Mouse (Mus musculus): ENCODE measurements at regions not wholly inside any gene's neighbourhood (a gene's known extent, or its start where the extent isn't known, plus 50 kb on each side); places are given as distances from the start of the nearest gene placed in this dataset.

- H3K4me1 ChIP-seq: no peaks in the 10 kb centered on the region
- H3K27ac ChIP-seq: no peak overlapping the region
- no peaks in the 10 kb centered on the region for H3K36me3 ChIP-seq
- no peak overlapping the region for H3K9ac ChIP-seq
- no peak overlapping the region for H3K4me3 ChIP-seq (replicated peaks)
- no peak for ATAC-seq (ENCODE audit: insufficient read depth, low FRiP score, low read depth)
- H3K9me3 ChIP-seq: no peaks in the 10 kb centered on the region
- 83% methylated on average over 5 of the region's 5 CpGs for WGBS
- no peaks in the 10 kb centered on the region for H3K27me3 ChIP-seq (replicated peaks)
- no peak overlapping the region for H3K4me2 ChIP-seq
These were observed 185.6 kb upstream of the Arhgap24 start for GRCm38 (mm10) chr5:102295564-102295963.

DNA sequence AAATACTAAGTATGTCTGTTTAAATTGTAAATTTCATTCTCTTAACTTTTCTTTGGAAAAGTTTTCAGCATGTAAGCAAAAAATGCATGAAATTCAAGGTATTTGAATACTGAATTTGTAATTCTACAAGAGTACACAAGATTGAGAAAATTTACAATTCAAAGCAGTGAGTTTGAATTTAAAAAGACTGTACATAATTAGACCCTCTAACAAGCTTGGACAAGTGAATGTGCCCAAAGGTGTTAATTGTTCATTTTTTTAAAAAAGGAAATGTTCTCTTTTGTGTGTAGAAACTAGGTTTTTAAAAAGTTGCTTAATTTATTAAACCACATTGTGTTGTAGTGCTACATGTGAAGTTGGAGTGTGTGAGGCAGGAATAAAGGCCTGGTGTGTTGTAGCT lies 174.9 kb upstream of the Arhgap24 start:
- no peak overlapping the region for H3K4me3 ChIP-seq (replicated peaks)
- no peak overlapping the region for H3K27ac ChIP-seq
- no peaks in the 10 kb centered on the region for H3K4me1 ChIP-seq
- no peaks in the 10 kb centered on the region for H3K27me3 ChIP-seq (replicated peaks)
- no peak overlapping the region for H3K9ac ChIP-seq
- no peak overlapping the region for H3K4me2 ChIP-seq
- no peaks in the 10 kb centered on the region for H3K36me3 ChIP-seq
- H3K9me3 ChIP-seq: no peaks in the 10 kb centered on the region
- no peak for ATAC-seq (ENCODE audit: insufficient read depth, low FRiP score, low read depth)

DNA sequence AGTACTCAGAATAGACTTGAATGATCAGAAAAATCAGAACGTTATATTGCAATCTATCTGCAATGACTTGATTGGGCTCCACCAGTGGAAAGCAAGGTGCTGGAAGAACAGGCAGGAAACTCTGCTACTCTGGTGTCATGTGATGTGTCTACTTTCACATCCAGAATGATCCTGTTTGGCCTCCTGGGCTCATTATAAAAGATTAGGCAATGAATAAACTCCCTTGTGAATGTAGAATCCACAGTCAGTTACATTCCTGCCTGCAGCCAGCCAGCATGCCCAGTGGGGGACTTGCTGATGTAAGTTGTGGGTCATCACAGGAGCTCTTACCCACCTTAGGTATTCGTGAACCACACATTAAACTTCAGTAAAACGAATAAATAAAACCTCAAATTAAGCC lies 174.5 kb upstream of the Arhgap24 start:
- no peak for ATAC-seq (ENCODE audit: insufficient read depth, low FRiP score, low read depth)
- H3K9ac ChIP-seq: no peak overlapping the region
- 79% methylated on average over 3 of the region's 3 CpGs for WGBS

GRCm38 (mm10) chr5:102311570-102311969 lies 169.6 kb upstream of the Arhgap24 start:
- H3K4me1 ChIP-seq: no peaks in the 10 kb centered on the region
- no peak overlapping the region for H3K4me3 ChIP-seq (replicated peaks)
- H3K4me2 ChIP-seq: no peak overlapping the region
- no peaks in the 10 kb centered on the region for H3K36me3 ChIP-seq
- no peak overlapping the region for H3K27ac ChIP-seq
- no peak for ATAC-seq (ENCODE audit: insufficient read depth, low FRiP score, low read depth)
- H3K9ac ChIP-seq: no peak overlapping the region
- no peaks in the 10 kb centered on the region for H3K27me3 ChIP-seq (replicated peaks)
- H3K9me3 ChIP-seq: no peaks in the 10 kb centered on the region

More for the DNA sequence above, 174.5 kb upstream of the Arhgap24 start:
- Histone ChIP-seq H3K4me2 (no peak overlapping the region), H3K4me1 (no peaks in the 10 kb centered on the region), H3K27me3 (replicated peaks) (no peaks in the 10 kb centered on the region), H3K4me3 (replicated peaks) (no peak overlapping the region), H3K36me3 (no peaks in the 10 kb centered on the region), H3K27ac (no peak overlapping the region), H3K9me3 (no peaks in the 10 kb centered on the region)

DNA sequence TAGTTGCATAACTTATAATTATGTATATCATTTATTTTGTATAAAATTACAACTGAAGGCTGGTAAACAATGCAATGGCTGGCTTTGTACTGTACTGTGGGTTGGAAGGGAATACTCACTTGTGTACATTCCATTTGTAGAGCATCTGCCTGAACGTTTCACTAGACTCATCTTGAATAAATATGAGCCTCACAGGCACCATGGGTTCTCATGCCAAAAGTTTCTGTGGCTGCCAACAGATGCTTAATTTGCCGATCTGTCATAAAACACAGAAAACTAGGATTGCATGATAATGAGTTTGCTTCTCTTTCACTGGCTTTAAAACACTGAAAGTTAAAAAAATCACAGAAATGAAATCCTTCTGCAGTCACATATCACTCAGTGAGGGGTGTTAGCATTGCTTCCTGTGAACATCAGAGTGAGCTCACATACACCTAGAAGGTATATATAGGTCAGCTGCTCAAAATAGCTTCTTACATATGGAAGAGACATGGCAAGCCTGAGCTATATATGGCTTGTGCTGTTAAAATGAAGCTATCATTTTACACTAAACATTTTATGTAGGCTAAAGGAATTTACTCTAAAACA lies 152.9 kb upstream of the Arhgap24 start:
- Histone ChIP-seq H3K27ac (no peak overlapping the region), H3K4me2 (no peak overlapping the region), H3K4me3 (replicated peaks) (no peak overlapping the region), H3K36me3 (no peaks in the 10 kb centered on the region), H3K9me3 (no peaks in the 10 kb centered on the region), H3K4me1 (no peaks in the 10 kb centered on the region), H3K9ac (no peak overlapping the region), H3K27me3 (replicated peaks) (no peaks in the 10 kb centered on the region)
- ATAC-seq (ENCODE audit: insufficient read depth, low FRiP score, low read depth): no peak
- 55% methylated on average over 2 of the region's 2 CpGs for WGBS

DNA sequence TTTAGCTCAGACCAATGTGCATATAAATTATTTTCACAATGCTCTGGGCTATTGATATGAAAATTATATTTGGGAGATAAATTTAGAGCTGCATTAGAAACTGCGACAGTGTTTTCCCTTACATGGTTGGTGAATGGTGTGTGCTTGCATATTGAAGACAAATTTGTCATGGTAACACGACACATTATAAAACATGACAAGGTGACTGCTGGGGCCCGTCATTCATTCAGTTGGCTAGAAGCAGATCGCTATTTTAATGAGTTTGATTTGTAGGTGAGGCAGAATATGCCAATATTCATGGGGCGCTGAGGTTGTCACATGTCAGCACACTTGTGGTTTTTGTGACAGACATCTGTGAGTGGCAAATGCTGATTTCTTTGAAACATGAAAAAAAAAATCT lies 147.3 kb upstream of the Arhgap24 start:
- H3K4me1 ChIP-seq: no peaks in the 10 kb centered on the region
- H3K36me3 ChIP-seq: no peaks in the 10 kb centered on the region
- H3K4me3 ChIP-seq (replicated peaks): no peak overlapping the region
- H3K27me3 ChIP-seq (replicated peaks): no peaks in the 10 kb centered on the region
- ATAC-seq (ENCODE audit: insufficient read depth, low FRiP score, low read depth): no peak
- no peak overlapping the region for H3K27ac ChIP-seq
- H3K9me3 ChIP-seq: no peaks in the 10 kb centered on the region
- H3K4me2 ChIP-seq: no peak overlapping the region
- 69% methylated on average over 5 of the region's 5 CpGs for WGBS
- H3K9ac ChIP-seq: no peak overlapping the region

DNA sequence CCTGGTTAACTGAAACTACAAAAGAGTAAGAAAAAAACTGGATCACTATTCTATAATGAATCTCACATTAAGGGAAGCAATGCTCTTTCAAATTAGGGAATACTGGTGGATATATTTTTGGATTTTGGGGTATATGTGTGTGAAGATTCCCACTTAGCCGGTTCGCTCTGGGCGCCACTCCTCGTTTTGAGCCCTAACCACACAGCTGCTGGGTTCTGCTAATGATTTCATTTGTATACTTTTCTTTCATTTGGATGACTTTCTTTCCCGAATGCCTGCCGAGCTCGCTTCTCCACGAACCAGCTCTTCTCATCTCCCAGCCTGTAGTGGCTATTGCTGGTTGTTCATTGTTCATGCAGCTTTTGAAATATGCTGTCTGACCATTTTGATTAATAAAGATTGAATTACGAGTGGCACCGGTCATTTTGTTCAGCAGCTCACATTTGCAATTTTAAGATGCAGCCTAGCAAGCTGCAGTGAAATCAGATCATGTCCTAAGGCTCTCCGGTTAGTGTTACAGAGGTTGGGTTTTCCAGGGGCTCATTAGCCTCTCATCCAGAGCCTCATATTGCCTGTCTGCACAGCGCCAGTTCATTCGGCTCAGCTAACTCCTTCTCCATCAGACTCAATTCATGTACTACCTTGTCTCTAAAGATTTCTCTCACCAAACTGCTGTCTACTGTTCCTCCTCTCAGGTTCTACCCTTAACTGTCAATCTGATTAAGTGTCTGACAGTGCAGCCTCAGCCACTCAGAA lies 146.6 kb upstream of the Arhgap24 start:
- Histone ChIP-seq H3K4me2 (no peak overlapping the region), H3K4me3 (replicated peaks) (no peak overlapping the region), H3K9ac (no peak overlapping the region), H3K4me1 (no peaks in the 10 kb centered on the region), H3K27ac (no peak overlapping the region), H3K27me3 (replicated peaks) (no peaks in the 10 kb centered on the region), H3K36me3 (no peaks in the 10 kb centered on the region), H3K9me3 (no peaks in the 10 kb centered on the region)
- ATAC-seq (ENCODE audit: insufficient read depth, low FRiP score, low read depth): no peak
- 61% methylated on average over 13 of the region's 13 CpGs for WGBS

GRCm38 (mm10) chr5:102366481-102366880 lies 114.7 kb upstream of the Arhgap24 start:
- Histone ChIP-seq H3K9me3 (no peaks in the 10 kb centered on the region), H3K4me3 (replicated peaks) (no peak overlapping the region), H3K4me2 (no peak overlapping the region), H3K36me3 (no peaks in the 10 kb centered on the region), H3K4me1 (no peaks in the 10 kb centered on the region), H3K27ac (no peak overlapping the region), H3K9ac (no peak overlapping the region), H3K27me3 (replicated peaks) (no peaks in the 10 kb centered on the region)
- 62% methylated on average over 3 of the region's 3 CpGs for WGBS
- no peak for ATAC-seq (ENCODE audit: insufficient read depth, low FRiP score, low read depth)

GRCm38 (mm10) chr5:102373309-102373971 lies 107.8 kb upstream of the Arhgap24 start:
- Histone ChIP-seq H3K4me2 (no peak overlapping the region; the same call in 1 of the 2 replicates), H3K27me3 (replicated peaks) (no peaks in the 10 kb centered on the region), H3K36me3 (no peaks in the 10 kb centered on the region), H3K27ac (no peak overlapping the region), H3K4me1 (no peaks in the 10 kb centered on the region), H3K4me3 (replicated peaks) (no peak overlapping the region), H3K9me3 (no peaks in the 10 kb centered on the region), H3K9ac (no peak overlapping the region)
- 56% methylated on average over 6 of the region's 6 CpGs for WGBS
- ATAC-seq (ENCODE audit: insufficient read depth, low FRiP score, low read depth): no peak

- 70% methylated on average over 11 of the region's 11 CpGs for WGBS
- H3K27me3 ChIP-seq (replicated peaks): no peaks in the 10 kb centered on the region
- no peak overlapping the region for H3K4me2 ChIP-seq
- H3K9ac ChIP-seq: no peak overlapping the region
- H3K36me3 ChIP-seq: no peaks in the 10 kb centered on the region
- H3K4me3 ChIP-seq (replicated peaks): no peak overlapping the region
- no peak for ATAC-seq (ENCODE audit: insufficient read depth, low FRiP score, low read depth)
- H3K27ac ChIP-seq: no peak overlapping the region
- no peaks in the 10 kb centered on the region for H3K4me1 ChIP-seq
- H3K9me3 ChIP-seq: no peaks in the 10 kb centered on the region
These were observed 107.0 kb upstream of the Arhgap24 start for GRCm38 (mm10) chr5:102373972-102374755.

- no peak overlapping the region for H3K4me2 ChIP-seq
- no peak overlapping the region for H3K9ac ChIP-seq
- H3K27me3 ChIP-seq (replicated peaks): no peaks in the 10 kb centered on the region
- ATAC-seq (ENCODE audit: insufficient read depth, low FRiP score, low read depth): no peak
- H3K9me3 ChIP-seq: no peaks in the 10 kb centered on the region
- H3K4me3 ChIP-seq (replicated peaks): no peak overlapping the region
- no peaks in the 10 kb centered on the region for H3K36me3 ChIP-seq
- H3K4me1 ChIP-seq: no peaks in the 10 kb centered on the region
- H3K27ac ChIP-seq: no peak overlapping the region
- WGBS: 80% methylated on average over 2 of the region's 2 CpGs
These were observed 105.9 kb upstream of the Arhgap24 start for GRCm38 (mm10) chr5:102375339-102375738.

GRCm38 (mm10) chr5:102393941-102394340 lies 87.2 kb upstream of the Arhgap24 start:
- no peak overlapping the region for H3K27ac ChIP-seq
- 75% methylated on average over 3 of the region's 3 CpGs for WGBS
- ATAC-seq (ENCODE audit: insufficient read depth, low FRiP score, low read depth): no peak
- no peak overlapping the region for H3K9ac ChIP-seq
- no peak overlapping the region for H3K4me3 ChIP-seq (replicated peaks)
- no peaks in the 10 kb centered on the region for H3K27me3 ChIP-seq (replicated peaks)
- H3K9me3 ChIP-seq: no peaks in the 10 kb centered on the region
- 0 out of 2 replicates have a peak, but pooled peaks cover 2% of the 10 kb centered on the region for H3K4me1 ChIP-seq
- no peak overlapping the region for H3K4me2 ChIP-seq
- H3K36me3 ChIP-seq: no peaks in the 10 kb centered on the region

All from stomach, embryonic 15.5 days (tissue).